Mouse (Mus musculus): ENCODE measurements at regions not wholly inside any gene's neighbourhood (a gene's known extent, or its start where the extent isn't known, plus 50 kb on each side); places are given as distances from the start of the nearest gene placed in this dataset.

DNA sequence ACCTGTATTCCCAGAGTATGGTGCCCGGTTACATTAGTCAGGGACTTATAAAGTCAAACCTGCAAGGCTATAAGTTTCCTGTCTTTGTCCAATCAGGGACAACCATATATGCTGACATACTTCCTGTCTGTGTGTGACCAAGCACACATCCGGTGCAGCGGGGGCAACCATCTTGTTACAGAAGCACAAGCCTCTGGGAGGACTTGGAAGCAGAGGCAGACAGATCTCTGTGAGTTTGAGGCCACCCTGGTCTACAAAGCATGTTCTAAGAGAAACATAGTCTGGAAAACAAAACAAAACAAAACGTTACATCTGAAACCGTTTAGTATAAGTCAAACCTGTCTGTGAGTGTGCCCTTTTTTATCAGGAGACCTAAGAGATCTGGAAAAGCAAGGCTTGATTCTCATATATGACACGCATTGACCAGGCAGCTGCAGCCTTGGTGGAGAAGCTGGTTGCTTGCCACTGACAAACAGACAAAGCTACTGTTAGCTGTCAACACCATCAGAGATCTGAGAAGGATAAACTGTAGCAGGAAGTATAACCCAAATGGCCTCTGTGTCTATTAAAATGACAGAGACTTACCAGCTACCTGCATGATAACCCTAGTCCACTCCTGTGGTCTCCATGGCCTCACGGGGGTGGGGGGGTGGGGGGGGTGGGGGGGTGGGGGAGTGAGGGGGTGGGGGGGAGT is 72.6 kb upstream of the Bmp2k start:
- intact Hi-C loops (cut with DNase I), result loop anchor here (5.0 kb wide), 2 partner anchors 68 to 72 kb away; partner anchors contain the start of gene Bmp2k
- no peak for DNase-seq (ENCODE audit: low spot score)

DNA sequence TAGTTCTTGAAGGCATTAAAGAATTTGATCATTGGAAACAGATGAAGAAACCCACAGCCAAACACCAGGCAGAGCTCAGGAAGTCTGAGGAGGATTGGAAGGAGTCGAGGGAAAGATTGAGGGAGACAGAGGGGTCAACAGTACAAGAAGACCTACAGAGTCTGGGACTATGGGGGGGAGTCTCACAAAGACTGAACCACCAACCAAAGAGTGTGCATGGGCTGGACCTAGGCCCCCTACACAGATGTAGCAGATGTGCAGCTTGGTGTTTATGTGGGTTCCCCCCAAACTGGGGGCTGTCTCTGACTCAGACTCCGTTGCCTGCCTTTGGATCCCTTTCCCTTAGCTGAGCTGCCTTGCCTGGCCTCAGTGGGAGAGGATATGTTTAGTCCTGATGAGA is 71.5 kb upstream of the Bmp2k start:
- intact Hi-C loops (cut with DNase I), result loop anchor here (5.0 kb wide), 1 partner anchor 69 kb away; no protein-coding TSS in a partner anchor
- DNase-seq (ENCODE audit: low spot score), result no peak

DNA sequence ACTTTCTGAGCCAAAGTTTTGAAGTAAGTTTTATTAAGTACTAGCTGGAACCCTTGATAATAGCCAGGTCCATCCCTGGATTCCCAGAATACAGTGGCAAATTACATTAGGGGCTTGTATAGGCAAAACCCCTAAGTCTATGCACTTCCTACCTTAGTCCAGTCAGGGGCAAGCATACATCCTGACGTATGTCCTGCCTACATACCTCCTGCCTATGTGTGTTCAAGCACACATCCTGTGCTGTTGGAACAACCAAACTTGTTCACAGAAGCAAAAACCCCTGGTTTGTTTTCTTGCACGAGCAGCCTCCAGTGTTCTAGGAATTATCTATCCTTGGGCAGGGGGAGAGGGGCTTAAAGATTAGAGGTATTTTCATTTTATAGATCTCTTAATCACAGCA is 66.4 kb upstream of the Bmp2k start:
- intact Hi-C loops (cut with DNase I), result no loop called here
- no peak for DNase-seq (ENCODE audit: low spot score)

DNA sequence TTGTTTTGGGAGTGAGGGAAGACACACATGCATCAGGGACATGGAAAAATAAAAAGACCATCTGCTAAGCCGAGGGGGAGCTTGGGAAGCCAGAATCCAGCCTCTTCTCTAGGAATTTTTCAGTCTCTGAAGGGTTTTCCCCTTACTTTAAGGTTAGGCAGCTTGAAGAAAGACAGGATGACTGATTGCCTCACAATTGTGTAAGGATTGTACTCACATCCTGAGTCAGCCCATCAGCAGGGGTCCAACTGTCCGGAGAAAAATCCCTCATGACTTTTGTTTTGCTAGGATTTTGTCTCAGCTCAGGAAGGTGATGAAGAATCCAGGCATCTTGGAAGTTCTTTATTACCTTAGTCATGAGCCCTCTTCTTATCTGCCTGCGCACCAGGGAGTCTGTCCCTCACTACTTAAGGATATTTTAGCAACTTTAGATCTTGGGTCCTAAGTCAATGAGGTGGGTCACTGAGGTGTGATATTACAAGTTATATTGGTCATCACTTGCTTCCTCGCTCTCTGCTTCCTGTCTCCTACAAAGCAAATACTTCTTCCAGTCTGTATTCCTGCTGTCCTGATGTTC is 65.8 kb upstream of the Bmp2k start:
- DNase-seq (ENCODE audit: low spot score), result no peak
- intact Hi-C loops (cut with DNase I), result no loop called here

DNA sequence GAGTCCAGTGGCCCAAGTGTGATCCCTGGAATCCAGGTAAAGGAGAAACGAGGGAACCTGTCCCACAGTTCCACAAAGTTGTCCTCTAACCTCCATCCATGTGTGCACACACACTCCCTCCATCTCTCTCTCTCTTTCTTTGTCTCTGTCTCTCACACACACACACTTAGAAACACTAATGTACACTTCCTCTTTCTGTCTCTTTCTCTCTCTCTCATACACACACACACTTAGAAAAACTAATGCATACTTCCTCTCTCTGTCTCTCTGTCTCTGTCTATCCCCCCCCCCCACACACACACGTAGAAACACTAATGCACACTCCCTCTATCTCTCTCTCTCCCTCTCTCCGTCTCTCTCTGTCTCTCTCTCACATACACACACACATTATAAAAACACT is 61.2 kb upstream of the Bmp2k start:
- no peak for DNase-seq (ENCODE audit: low spot score)
- intact Hi-C loops (cut with DNase I), result no loop called here

DNA sequence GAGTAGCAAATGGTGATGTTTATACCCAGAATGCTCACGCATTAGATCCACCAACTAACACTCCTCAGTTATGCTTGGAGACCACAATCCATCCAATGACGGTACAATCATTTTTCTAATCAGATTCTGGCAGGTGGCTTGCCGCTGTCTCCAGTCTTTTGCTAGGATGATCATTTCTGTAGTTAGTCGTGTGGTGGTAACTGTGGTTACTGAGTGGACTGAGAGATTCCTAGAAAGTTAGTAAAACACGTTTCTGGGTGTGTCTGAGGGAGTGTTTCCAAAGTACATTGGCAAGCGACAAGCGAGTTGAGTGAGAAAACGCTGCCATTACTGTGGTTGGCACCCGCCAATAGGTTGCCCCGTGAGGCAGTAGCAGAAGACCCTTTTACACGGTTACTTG is 58.8 kb upstream of the Bmp2k start:
- DNase-seq (ENCODE audit: low spot score), result no peak
- intact Hi-C loops (cut with DNase I), result no loop called here

DNA sequence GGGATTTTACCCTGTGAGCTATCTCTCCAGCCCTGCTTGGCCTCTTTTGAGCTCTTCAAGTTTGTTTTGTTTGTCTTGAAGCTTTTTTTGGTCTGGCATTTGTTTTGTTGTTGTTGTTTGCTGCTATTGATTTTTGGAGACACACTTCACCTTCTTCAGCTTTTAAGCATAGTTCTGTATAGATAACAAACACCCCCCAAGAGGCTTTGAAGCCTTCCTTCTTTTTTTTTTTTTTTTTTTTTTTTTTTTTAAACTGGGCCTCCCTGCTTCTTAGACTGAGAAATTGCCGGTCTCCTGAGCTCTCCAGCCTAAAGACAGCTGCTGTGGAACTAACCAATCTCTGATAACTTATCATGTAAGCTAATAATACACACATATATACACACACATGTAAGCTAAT is 58.2 kb upstream of the Bmp2k start:
- intact Hi-C loops (cut with DNase I), result no loop called here
- no peak for DNase-seq (ENCODE audit: low spot score)

DNA sequence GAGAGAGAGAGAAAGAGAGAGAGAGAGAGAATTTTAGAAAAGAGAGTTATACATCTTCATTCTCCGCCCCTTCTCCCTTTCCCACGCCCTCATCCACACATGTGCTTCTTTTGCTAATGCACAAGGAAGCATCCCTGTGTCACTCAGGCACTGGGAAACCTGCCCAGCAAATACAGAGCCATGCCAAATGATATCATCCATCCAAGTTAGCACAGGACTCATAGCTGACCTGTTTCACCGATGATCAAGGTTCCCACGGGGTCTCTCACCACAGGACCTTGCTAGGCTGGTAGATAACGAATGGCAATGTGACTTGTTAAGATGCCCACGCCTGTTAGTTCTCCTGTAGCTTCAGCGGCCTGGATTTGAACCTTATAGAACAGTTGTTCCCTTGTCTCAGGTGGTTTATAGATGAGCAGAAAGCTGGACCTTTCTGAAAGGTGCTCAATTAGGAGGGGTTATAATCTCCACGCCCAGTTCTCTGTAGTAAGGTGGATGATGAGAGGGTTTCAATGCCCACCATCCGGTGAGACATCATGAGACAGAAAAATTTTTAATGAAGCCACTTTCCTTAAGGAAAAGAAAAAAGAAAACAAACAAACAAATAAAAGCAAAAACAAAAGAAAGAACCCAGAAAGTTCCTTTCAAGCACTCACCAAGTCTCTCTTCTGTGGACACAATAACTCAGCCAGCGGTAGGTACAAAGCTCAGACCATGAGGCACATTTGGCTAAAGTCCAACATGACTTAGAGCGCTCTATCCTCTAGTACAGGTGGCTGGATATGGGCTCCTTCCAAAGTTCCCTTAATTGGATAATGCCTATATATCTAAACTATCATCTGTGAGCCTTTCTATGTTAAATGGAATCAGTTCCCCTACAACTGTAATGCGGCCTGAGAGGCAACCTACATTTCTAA is 57.1 kb upstream of the Bmp2k start:
- intact Hi-C loops (cut with DNase I), result no loop called here
- no peak for DNase-seq (ENCODE audit: low spot score)

- no peak for DNase-seq (ENCODE audit: low spot score)
Observed at GRCm38 (mm10) chr5:96941087-96941468, 56.4 kb upstream of the Bmp2k start.

DNA sequence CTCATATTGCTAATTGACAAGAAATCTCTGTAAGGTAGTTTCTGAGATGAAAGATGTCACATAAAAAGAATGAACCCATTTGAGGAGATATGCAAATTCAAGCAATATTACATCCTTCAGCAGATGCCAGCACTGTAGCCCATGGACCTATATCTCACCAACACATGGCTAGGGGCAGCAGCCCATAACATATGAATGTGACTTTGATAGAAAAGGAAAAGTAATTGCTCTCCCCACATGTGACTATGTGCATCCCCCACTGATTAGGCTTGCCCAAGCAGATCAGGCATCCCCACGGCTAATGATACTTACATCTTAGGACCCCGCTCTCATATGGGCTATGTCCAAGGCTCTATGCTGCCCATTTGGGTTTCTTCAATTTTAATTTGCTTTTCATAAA is 56.0 kb upstream of the Bmp2k start:
- DNase-seq (ENCODE audit: low spot score), result no peak
- intact Hi-C loops (cut with DNase I), result no loop called here

More at GRCm38 (mm10) chr5:96941087-96941468, 56.4 kb upstream of the Bmp2k start:
- intact Hi-C loops (cut with DNase I), result no loop called here
